Comparison of ENCODE assay signal across 11 mouse cellular contexts in the genomic region with DNA sequence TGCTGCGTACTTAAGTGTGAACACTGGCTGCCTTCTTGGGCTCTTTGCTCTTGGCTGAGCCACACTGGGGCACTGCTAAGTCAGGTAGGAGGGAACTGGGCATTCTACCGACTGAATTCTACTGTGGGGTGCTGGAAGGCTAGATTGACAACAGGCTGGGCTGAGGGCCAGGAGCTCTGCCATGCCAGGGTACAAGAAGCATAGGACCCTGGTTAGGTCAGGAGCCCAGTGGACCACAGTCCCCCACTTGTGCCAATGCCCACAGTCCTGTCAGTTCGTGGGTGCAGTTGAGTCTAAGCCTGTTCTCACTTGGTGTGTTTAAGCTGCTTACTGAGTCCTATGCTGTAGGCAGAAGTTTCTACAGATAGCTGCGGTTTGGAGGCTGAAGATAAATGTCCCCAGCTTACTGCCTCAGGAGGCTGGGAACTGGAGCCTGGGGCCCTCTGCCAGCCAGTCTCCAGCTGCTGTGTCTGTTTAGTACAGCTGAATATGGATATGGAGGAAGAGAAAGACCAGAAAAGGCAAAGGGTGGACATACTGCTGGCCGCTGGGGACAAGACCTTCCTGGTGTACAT. TPM values are rescaled to one million over a fixed set of nuclear protein-coding genes. Genes with fewer than 3 reads are reported as not detected.
DNase-seq lines count a peak whose midpoint lies in the region; ATAC-seq and TF ChIP-seq lines count a peak whose summit lies in the region.
"Had no signal": no experiment of that assay in that cellular context is flagged by ENCODE, and none has a peak within 500 bp of the region (broad histone marks: within the 10 kb centered on the region; RNA-seq: fewer than 3 reads in every experiment).

No protein-coding gene starts in this region.

- H3K9ac ChIP-seq in heart, embryonic 15.5 days: no peak overlapping the region
- H3K9ac ChIP-seq in limb, embryonic 13.5 days: no peak overlapping the region

- intact Hi-C loops in heart, postnatal 25 days (cut with DNase I): no loop called here

- H3K27me3 ChIP-seq in heart, embryonic 15.5 days: peaks cover 54% of the 10 kb centered on the region
- H3K27me3 ChIP-seq in E14TG2a.4 (ENCODE audit: insufficient read depth, low read length): peaks cover 56% of the 10 kb centered on the region
- H3K27me3 ChIP-seq in forebrain, embryonic 10.5 days (ENCODE audit: poor library complexity, severe bottlenecking): peaks cover 53% of the 10 kb centered on the region
- peaks cover 54% of the 10 kb centered on the region for H3K27me3 ChIP-seq in limb, embryonic 13.5 days

- H3K9me3 ChIP-seq in heart, embryonic 15.5 days (replicated peaks): no peaks in the 10 kb centered on the region
- H3K9me3 ChIP-seq in E14TG2a.4 (ENCODE audit: low read length): no peaks in the 10 kb centered on the region
- H3K9me3 ChIP-seq in forebrain, embryonic 10.5 days: no peaks in the 10 kb centered on the region
- no peaks in the 10 kb centered on the region for H3K9me3 ChIP-seq in limb, embryonic 13.5 days

- ATAC-seq in heart, embryonic 15.5 days (replicated peaks; ENCODE audit: insufficient number of reproducible peaks, insufficient read depth, low FRiP score, low read depth): no peak
- no peak for ATAC-seq in limb, embryonic 13.5 days (ENCODE audit: low FRiP score, low read depth)

- H3K4me3 ChIP-seq in heart, embryonic 15.5 days: no peak overlapping the region
- H3K4me3 ChIP-seq in E14TG2a.4 (replicated peaks; ENCODE audit: low read length): peak overlapping the region; percentile 83; the same call in 1 of the 2 replicates
- H3K4me3 ChIP-seq in forebrain, embryonic 10.5 days: peak overlapping the region; percentile 70
- H3K4me3 ChIP-seq in limb, embryonic 13.5 days: no peak overlapping the region

- H3K4me1 ChIP-seq in heart, embryonic 15.5 days (replicated peaks): peaks cover 15% of the 10 kb centered on the region
- H3K4me1 ChIP-seq in E14TG2a.4 (replicated peaks; ENCODE audit: low read depth, low read length): peaks cover 13% of the 10 kb centered on the region
- peaks cover 18% of the 10 kb centered on the region for H3K4me1 ChIP-seq in forebrain, embryonic 10.5 days
- peaks cover 18% of the 10 kb centered on the region for H3K4me1 ChIP-seq in limb, embryonic 13.5 days

- peak overlapping the region; percentile 80; the same call in 1 of the 2 replicates for H3K4me2 ChIP-seq in heart, embryonic 15.5 days
- peak overlapping the region; percentile 80 for H3K4me2 ChIP-seq in limb, embryonic 13.5 days (replicated peaks)

- no peak for DNase-seq in heart, postnatal 25 days (ENCODE audit: low spot score)
- DNase-seq in forebrain, embryonic 10.5 days (ENCODE audit: extremely low spot score, low spot score): no peak
- DNase-seq in urinary bladder, postnatal 25 days (ENCODE audit: low spot score): no peak
- no peak for DNase-seq in spleen, adult 12 weeks (ENCODE audit: low spot score)
- no peak for DNase-seq in heart, adult 9 months (ENCODE audit: low spot score in 2 of 2)

- no peaks in the 10 kb centered on the region for H3K36me3 ChIP-seq in heart, embryonic 15.5 days
- H3K36me3 ChIP-seq in E14TG2a.4 (ENCODE audit: insufficient read depth, low read length): no peaks in the 10 kb centered on the region
- no peaks in the 10 kb centered on the region for H3K36me3 ChIP-seq in forebrain, embryonic 10.5 days (replicated peaks)
- no peaks in the 10 kb centered on the region for H3K36me3 ChIP-seq in limb, embryonic 13.5 days

- no peak for TF ChIP-seq CTCF in E14TG2a.4 (conservative IDR thresholded peaks at IDR 0.05; ENCODE audit: low read length)

- WGBS in heart, embryonic 15.5 days: 55% methylated on average over 5 of the region's 5 CpGs
- WGBS in forebrain, embryonic 10.5 days: 66% methylated on average over 5 of the region's 5 CpGs
- 69% methylated on average over 5 of the region's 5 CpGs for WGBS in limb, embryonic 13.5 days

- H3K27ac ChIP-seq in heart, embryonic 15.5 days: no peak overlapping the region
- no peak overlapping the region for H3K27ac ChIP-seq in forebrain, embryonic 10.5 days
- no peak overlapping the region for H3K27ac ChIP-seq in limb, embryonic 13.5 days

RNA-seq across cellular contexts. Expression of gene Kcnt1, which starts 0.8 kb away (rescaled TPM):
- 0.57 TPM in 1 of 2 replicates, not detected in the other for polyA plus RNA-seq in heart, embryonic 15.5 days (2015; fragmentation: Nextera tagmentation; extraction: Ambion mirVana)
- total RNA-seq in heart, postnatal 25 days (2021): under 1 TPM; 0.25 to 0.36 TPM
- polyA plus RNA-seq in forebrain, embryonic 10.5 days (2016; fragmentation: Nextera tagmentation; extraction: Ambion mirVana): 0.40 and 1.4 TPM in 2 replicates
- polyA plus RNA-seq in limb, embryonic 13.5 days (2015; fragmentation: Nextera tagmentation; extraction: Ambion mirVana): 0.61 and 0.84 TPM in 2 replicates
- total RNA-seq: monocyte, adult 5-6 weeks had no signal

RNA-seq across cellular contexts. Expression of gene Sohlh1, which starts 15.7 kb away (rescaled TPM):
- not detected in 2 replicates for polyA plus RNA-seq in heart, embryonic 15.5 days (2015; fragmentation: Nextera tagmentation; extraction: Ambion mirVana)
- total RNA-seq in heart, postnatal 25 days (2021): not detected
- not detected in 2 replicates for polyA plus RNA-seq in forebrain, embryonic 10.5 days (2016; fragmentation: Nextera tagmentation; extraction: Ambion mirVana)
- polyA plus RNA-seq in limb, embryonic 13.5 days (2015; fragmentation: Nextera tagmentation; extraction: Ambion mirVana): 0.14 and 0.29 TPM in 2 replicates
- total RNA-seq: layer of hippocampus, adult 18-20 months; monocyte, adult 5-6 weeks had no signal

RNA-seq across cellular contexts. Expression of gene Lcn9, which starts 39.8 kb away (rescaled TPM):
- not detected in 2 replicates for polyA plus RNA-seq in heart, embryonic 15.5 days (2015; fragmentation: Nextera tagmentation; extraction: Ambion mirVana)
- total RNA-seq in heart, postnatal 25 days (2021): not detected
- polyA plus RNA-seq in forebrain, embryonic 10.5 days (2016; fragmentation: Nextera tagmentation; extraction: Ambion mirVana): not detected in 2 replicates
- polyA plus RNA-seq in limb, embryonic 13.5 days (2015; fragmentation: Nextera tagmentation; extraction: Ambion mirVana): not detected in 2 replicates
- total RNA-seq: layer of hippocampus, adult 18-20 months; monocyte, adult 5-6 weeks had no signal

RNA-seq across cellular contexts. Expression of gene Glt6d1, which starts 47.1 kb away (rescaled TPM):
- not detected in 2 replicates for polyA plus RNA-seq in heart, embryonic 15.5 days (2015; fragmentation: Nextera tagmentation; extraction: Ambion mirVana)
- total RNA-seq in heart, postnatal 25 days (2021): not detected
- not detected in 2 replicates for polyA plus RNA-seq in forebrain, embryonic 10.5 days (2016; fragmentation: Nextera tagmentation; extraction: Ambion mirVana)
- polyA plus RNA-seq in limb, embryonic 13.5 days (2015; fragmentation: Nextera tagmentation; extraction: Ambion mirVana): not detected in 2 replicates
- total RNA-seq: layer of hippocampus, adult 18-20 months; monocyte, adult 5-6 weeks had no signal
- polyA plus RNA-seq: thymus, postnatal 0 days had no signal

Comparison
In these comparisons a context has a peak if more than half of its experiments do, and no peak if none do; other contexts are left out.
1. H3K4me3 ChIP-seq: peak in E14TG2a.4 (single experiment) and forebrain, embryonic 10.5 days (single experiment); none in heart, embryonic 15.5 days (single experiment) and limb, embryonic 13.5 days (single experiment).